Mouse (Mus musculus) liver (tissue): Measurements from ENCODE around the gene Txnrd2.

ENCODE experiments used
- DNase-seq: peaks from one replicate; pipeline ENCODE4 v3.0.0-alpha.2; 2020; ENCODE audit warnings: mixed read lengths

The Txnrd2 gene

DNA sequence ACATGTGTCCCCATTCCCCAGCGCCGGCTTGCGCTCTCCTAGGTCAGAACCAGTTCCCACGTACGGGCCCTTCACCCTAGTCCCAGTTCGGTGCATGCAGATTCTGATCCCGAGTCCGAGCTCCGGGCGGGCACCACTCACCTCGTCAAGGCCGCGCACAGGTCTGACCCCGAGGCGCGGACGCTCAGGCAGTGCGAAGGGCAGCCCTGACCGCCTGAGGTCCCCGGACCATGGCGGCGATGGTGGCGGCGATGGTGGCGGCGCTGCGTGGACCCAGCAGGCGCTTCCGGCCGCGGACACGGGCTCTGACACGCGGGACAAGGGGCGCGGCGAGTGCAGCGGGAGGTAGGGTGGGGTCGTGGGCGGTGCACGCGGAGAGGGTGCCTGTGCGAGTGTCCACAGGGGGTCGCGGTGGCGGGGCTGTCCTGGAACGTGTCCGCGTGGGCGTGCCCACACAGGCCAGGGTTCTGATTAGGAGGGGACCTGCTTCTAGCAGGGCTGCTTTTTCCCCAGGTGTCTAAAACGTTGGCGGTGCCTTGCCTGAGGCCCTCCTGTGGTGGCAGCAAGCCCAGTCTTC is at the start of gene Txnrd2:
TSS of gene Txnrd2 (plus strand) at position 170 of the 577 bp plus-strand sequence.
- DNase-seq: peak; percentile 93

DNA sequence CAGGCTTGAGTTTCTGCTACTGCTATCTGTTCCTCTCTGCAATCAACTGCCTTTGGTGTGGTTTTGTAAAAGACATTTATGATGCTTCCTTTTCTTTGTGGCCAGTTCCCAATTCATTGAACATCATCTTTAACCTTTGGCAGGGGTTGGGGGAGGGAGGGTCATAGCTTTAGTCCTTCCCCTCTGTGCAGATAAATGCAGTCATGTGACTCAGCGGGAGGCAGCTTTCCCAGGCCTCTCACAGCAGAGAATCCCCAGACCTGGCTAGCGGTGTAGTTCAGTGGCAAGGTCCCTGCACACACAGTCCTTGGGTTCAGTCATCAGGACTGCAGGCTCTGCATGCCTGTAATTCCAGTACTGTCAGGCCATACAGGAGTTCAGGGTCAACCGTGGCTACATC is 49.0 kb upstream of the Txnrd2 start:
- DNase-seq: peak; percentile 46

GRCm38 (mm10) chr16:18378489-18378888 is 47.7 kb upstream of the Txnrd2 start:
- DNase-seq: no peak

- DNase-seq: no peak
Measured at GRCm38 (mm10) chr16:18379338-18380001, 46.7 kb upstream of the Txnrd2 start.

DNA sequence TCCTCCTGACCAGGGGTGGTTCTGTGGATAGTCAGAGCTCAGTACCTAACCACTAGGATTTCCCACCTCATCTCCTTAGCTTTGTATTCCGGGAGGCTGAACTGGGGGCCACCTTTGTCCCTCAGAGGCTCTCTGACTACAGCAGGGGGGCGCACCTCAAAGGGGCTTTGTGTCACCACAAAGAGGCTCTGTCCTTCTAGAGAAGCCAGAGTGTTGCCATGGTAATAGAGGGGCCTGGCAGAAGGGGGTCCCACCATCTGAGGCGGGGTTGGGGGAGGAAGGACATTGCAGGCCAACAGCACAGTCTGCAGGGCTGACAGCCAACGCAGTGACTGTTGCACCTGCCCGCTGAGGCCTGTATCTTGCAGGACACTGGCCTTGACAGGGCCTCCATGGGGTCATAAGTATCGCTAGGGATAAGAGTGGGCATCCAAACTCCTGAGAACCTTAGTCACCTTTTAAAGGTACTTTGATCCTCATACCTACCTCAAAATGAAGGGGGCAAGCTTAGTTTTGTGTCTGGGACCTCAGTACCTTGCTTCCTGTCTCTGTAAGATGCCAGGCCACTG is 45.6 kb upstream of the Txnrd2 start:
- DNase-seq: no peak

DNA sequence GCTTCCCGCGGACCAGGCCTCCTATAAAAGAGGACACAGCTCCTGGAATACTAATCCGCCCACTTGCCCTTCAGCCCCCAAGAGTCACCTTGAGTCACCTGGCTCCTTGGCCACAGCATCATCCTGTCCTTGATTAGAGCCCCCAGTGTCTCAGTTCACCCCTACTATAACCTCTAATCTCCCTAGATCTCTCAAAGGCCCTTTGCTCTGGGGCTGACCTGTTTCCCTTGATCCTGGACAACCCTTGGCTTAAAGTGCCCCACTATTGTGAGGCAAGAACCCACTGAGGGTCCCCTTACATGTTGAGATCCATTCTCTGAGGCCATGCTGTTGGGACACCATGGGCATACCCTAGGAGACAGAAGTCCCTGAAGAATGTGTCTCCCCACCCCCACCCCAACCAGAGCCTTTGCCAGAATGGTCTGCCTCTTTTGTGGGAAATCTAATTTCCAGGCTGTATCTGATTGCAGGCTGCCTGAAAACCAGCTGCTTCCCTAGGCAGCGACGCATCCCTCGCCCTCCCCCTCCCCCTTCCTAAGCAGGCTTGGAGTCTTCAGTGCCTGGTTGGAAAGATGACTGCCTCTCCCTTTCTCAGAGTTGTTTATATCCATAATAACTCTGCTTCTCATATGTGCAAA is 44.4 kb upstream of the Txnrd2 start:
- DNase-seq: no peak

DNA sequence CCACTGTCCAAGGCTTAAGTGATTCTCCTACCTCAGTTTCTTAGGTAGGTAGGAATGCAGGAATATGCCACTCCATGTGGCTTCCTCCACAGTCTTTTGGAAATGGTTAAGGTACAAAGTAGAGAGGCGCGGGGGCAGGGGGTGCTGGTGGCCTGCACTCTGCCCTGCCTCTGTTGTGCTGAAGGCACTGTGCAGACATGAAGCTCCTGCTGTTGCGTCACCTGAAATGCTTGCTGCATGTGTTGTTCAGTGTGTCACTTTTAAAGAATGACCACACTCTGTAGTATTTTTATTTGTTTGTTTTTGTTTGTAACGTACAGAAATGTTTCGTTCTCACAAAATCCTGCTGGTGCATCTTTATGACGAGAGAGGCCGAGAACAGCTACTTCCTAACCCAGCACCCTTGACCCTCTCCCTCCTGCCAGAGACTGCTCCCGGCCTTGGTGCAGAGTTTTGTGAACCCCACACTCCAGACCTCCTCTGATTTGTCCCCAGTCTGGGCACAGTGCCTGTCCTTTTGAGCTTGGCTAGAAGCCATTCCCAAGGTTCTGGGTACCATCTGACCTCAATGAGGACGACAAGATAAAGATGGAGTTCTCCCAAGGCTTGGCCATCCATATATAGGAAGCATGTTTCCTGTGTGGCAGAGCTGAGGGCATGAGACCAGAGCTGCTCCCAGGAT is 43.0 kb upstream of the Txnrd2 start:
- no peak for DNase-seq

- no peak for DNase-seq
Measured at GRCm38 (mm10) chr16:18383756-18384155, 42.4 kb upstream of the Txnrd2 start.

DNA sequence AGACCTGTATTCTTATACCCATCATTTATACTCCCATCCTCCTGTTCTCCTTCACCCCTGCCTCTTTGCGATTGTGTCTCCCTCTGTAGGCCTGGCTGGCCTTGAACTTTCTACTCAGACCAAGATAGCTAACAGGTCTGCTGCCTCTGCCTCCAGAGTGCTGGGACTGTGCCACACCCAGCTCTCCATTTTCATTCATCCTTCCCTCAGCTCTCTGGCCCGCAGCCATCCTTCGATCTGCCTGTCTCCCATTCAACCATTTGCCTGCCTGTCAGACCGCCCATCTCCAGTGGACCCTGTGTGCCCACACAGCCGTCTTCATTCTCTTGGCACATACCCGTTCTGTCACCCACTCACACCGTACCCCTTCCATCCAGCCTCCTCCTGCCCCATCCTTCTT is 42.0 kb upstream of the Txnrd2 start:
- DNase-seq: no peak

DNA sequence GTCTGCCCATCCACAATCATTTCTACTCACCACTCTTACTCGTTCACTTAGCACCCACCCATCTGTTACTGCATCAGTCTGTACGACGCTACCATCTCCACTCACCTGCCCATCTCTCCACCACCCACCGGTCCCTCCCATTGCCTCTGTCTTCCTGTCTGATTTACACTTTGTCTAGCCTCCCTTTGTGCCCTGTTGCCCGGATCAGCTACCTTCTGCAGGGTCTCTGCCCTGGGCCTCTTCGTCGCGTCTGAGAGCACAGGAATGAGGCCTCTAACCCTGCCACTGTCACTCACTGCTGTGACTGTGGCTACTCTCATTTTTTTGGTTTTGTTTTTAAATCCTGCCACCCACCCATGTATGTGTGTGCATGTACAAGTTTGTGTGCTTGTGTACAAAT is 41.5 kb upstream of the Txnrd2 start:
- no peak for DNase-seq

- DNase-seq: no peak
Measured at GRCm38 (mm10) chr16:18385411-18385810, 40.8 kb upstream of the Txnrd2 start.

DNA sequence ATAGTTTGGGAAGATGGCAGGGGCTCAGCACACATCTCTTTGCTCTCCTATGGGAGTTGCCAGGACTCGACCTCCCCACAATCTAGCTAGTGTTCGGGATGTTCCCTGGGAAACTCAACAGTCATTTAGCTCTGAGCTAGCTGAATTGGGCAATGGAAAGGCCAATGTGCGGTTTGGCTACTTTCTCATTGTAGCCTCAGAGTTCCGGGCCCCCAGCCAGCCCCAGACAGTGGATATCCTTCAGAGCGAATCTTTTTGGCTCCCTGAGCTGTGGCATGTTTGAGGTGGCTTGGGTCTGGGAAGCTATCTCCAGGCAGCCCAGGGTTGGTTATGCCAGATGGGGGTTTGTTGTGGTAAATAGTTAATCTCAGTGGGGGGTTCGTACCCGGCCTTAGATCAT is 39.7 kb upstream of the Txnrd2 start:
- peak; percentile 2 for DNase-seq

DNA sequence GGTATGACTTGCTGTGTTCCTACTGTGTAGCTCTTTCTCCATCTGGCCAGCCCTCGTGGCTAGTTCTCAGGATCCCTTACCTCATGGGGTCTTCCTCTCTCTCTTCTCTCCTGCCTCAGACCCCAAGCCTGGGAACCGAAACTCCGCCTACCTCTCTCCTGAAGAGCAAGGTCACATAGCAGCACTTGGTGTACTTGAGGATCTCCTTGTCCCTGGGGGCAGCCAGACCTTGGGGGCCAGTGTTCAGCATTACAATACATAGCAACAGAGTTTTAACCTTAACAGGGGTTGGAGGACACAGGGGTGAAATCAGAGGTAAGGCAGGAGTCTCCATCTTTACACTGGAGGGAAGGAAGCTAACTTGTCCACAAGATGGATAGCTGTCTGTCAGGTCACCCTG is 39.2 kb upstream of the Txnrd2 start:
- DNase-seq: peak; percentile 5

DNA sequence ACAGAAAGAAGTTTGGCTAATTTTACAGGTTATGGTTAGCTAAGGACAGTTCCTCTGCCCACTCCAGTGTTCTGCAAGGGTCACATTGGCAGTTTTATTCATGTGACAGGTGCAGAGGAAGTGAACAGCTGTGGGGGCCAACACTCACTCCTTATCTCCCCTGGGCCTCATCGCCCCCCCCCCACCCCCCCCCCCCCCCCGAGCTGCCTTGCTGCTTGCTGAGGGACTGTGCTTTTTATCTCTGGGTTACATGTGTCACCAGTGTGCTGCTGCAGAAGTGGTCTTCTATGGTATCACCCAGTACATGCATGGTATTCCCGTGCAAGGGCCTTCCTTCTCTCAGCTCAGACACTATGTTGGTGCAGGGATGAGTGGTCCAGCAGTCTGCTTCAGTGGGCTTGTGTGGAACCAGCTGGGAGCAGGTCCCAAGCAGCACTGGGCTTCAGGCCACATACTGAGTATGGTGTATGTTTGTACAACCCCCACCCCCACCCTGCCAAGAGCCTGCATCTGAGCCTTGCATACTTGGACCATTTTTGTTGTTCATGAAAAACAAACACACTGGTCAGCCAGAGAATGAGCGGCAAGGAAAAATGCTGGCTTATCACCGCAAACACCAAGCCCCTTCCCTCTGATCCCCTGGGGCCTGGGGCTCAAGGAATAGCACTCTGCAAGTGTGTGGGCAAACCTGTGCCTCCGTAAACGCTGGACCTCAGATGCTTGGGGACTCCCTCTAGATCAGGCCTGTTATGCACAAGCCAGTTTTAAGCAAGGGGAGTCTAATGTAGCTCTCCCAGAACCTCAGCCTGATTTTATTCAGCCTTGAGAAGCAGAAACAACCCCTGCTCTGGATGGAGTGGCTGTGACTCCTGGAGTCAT is 38.2 kb upstream of the Txnrd2 start:
- peak; percentile 81 for DNase-seq

DNA sequence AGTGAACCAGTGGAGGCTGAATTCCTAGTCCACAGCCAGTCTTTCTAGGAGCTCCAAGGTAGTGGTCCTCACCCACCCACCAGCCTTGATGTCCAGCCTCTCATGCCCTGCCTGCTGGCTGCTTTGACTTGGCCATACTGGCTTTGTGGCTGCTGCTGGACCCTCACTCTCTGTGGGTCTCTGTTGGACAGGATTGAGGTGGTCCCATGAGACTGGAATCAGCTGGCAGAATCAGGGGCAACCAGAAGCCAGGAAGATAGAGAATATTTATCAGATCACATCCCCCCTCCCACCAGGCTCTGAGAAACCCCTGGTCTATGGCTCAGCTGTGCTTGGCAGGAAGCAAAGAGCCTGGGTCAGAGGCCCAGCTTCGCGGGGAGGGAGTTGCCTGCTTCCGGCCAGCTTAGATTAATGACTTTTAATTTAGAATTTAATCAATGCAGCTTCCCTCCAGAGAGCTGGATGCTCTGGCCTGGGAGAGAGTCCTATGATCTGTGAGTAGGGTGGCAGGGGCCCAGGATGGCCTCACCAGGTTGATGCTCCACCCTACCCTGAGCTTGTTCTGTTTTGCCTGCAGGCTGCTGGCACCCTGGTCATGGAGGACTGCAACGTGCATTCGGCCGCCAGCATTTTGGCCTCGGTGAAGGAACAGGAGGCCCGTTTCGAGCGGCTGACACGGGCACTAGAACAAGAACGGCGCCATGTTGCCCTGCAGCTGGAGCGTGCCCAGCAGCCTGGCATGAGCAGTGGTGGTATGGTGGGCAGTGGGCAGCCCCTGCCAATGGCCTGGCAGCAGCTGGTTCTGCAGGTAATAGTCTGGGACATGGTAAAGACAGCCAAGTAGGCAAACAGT is 37.4 kb upstream of the Txnrd2 start:
- DNase-seq: peak; percentile 29

DNA sequence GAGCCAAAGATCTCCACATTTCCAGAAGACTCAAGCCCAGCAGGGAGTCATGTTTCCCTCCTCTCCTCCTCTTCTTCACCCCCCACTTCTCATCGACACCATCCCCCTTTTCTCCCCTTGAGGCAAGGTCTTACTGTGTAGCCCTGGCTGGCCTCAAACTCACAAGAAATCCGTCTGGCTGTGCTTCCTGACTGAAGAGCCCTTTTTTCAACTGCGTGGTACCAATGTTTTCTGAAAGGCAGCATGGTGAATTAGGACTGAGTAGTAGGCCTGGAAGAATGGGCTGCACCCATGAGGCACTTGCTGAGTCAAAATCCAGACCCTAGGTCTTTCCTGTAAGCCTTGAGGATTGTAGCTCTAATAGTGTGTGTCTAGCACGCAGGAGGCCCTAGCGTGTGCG is 35.8 kb upstream of the Txnrd2 start:
- DNase-seq: peak; percentile 3

GRCm38 (mm10) chr16:18391127-18391526 is 35.1 kb upstream of the Txnrd2 start:
- no peak for DNase-seq

DNA sequence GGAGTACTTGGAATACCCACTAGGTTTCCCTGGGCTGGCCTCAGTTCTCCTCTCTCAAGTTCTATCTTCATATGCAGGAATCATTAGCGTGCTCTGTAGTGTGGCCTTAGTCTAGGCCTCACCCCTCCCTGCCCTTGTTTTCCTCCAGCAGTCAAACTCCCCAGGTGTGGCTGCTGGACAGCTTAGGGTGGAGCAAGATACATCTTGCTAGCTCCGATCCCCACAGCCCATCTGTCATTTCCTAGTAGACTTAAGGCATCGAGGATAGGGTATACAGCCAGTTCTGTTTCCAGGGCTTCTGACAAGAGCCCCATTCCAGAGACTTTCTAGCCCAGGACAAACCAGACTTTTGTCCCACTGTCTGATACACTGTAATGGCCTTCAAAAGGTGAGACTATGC is 34.5 kb upstream of the Txnrd2 start:
- no peak for DNase-seq

DNA sequence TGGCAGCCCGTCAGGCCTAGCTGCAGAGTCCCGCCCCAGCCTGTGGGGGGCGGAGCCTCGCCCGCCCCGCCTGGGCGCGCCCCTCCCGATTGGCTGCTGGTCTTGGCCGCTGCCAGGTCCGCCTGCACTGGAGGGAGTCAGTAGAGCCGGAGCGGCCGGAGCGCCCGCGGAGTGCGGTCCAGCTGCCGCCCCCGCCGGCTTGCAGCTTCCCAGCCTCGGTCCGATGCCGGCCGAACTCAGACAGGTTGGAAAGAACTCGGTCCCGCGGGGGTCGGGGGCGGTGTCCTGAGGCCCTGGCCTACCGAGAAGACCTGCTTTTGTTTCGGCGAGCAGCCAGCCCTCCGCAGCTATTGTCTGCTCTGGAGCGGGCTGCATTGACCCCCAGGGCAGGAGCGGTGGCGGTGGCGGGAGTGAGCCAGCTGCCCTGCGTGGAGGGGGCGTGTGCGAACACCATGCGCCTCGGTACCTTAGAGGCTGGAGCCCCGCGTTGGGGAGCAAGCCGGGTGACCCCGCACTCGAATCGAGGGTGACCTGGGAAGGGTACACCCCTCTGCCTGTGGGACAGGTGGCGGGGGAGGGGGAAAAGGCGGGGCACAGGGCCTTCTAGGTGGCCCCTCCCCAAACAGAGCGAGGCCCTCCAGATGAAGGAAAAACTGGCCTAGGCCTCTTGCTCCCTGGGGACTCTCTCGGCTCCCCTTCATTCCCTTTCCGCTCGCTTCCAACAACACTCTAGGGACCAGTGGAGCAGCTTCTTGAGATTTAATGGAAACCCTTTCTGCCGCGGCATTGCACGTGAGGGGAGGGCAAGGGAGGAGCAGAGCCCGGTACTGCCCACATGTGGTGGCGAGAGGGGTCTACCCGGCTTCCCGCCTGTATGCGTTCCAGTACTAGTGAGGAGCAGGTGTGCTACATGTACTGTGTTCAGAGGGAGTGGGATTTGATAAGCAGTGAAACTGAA is 33.4 kb upstream of the Txnrd2 start:
- peak; percentile 95 for DNase-seq

GRCm38 (mm10) chr16:18393595-18393994 is 32.6 kb upstream of the Txnrd2 start:
- no peak for DNase-seq
